Mouse (Mus musculus) C2C12 (cell line): ENCODE measurements around the gene Gusb.

Source experiments
- CEBPB ChIP-seq: IDR thresholded peaks from one replicate; pipeline ENCODE4 v1.6.1; 2011; ENCODE audit warnings: low read depth, mild to moderate bottlenecking, control low read depth, moderate library complexity
- CTCF ChIP-seq: IDR thresholded peaks from one replicate; pipeline ENCODE4 v1.5.1; 2011; ENCODE audit not compliant: control insufficient read depth, insufficient read depth, insufficient read length
- MAX ChIP-seq: IDR thresholded peaks from one replicate; pipeline ENCODE4 v1.6.1; 2011; ENCODE audit warnings: mild to moderate bottlenecking, control low read depth
- MYOD1 ChIP-seq: IDR thresholded peaks from one replicate; pipeline ENCODE4 v1.6.1; 2011; ENCODE audit warnings: low read depth; ENCODE audit not compliant: control insufficient read depth, insufficient read length
- MYOG ChIP-seq: IDR thresholded peaks from one replicate; pipeline ENCODE4 v1.6.1; 2011; ENCODE audit not compliant: control insufficient read depth, insufficient read length; ENCODE audit errors: extremely low read depth
- USF1 ChIP-seq: IDR thresholded peaks from one replicate; pipeline ENCODE4 v1.6.1; 2011; ENCODE audit warnings: low read depth, mild to moderate bottlenecking, control low read depth, moderate library complexity

DNA sequence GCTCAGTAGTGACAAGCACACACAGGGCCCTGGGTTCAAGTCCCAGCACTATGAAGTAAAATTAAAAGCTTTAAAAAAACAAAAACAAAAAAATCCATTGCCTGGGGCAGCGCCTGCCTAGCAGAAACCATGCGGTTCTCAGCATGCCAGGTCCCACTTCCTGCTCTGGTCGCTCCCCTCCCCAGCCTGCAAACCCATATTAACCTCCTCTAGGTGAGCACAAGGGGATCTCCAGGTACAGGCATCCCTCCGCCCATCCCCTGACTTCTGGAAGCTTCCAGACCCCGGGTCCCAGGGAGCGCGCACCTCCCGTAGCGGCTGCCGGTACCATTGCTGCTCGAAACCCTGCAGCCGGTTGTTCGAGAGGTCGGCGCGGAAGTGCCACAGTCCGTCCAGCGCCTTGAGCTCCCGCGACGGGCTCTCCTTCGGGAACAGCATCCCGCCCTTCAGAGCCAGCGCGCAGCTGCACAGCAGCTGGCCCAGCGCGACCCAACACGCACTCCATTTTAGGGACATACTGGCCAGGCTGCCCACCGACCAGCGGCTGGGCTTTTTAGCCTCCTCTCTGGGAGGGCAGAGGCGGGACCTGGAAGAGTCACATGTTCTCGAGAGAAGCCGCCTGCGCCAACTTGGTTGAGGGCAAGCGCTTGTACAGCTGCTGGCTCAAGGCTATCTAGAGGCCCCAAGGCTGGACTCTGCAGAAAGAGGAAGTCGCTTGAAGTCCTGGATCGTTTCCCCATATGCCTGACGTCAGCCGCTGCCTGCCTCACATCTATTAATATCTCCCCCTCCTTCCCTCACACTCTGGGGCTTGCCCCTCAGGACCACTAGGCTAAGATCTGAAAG, at the start of gene Gusb:
- TF ChIP-seq CTCF (no peak), USF1 (peak; percentile 85), MYOG (no peak), MAX (peak; percentile 84), MYOD1 (no peak), CEBPB (no peak)
